Mouse (Mus musculus) cerebellum, adult (tissue): Measurements from ENCODE around the gene Lingo3.

Experiments
- ATAC-seq: cut with Nextera tagmentation; 2 replicates; pipeline ENCODE4 v1.9.2; 2017; ENCODE audit warnings: mild to moderate bottlenecking, moderate library complexity, mixed read lengths; ENCODE audit not compliant: insufficient number of reproducible peaks, low FRiP score, low TSS enrichment

Lingo3 gene

DNA sequence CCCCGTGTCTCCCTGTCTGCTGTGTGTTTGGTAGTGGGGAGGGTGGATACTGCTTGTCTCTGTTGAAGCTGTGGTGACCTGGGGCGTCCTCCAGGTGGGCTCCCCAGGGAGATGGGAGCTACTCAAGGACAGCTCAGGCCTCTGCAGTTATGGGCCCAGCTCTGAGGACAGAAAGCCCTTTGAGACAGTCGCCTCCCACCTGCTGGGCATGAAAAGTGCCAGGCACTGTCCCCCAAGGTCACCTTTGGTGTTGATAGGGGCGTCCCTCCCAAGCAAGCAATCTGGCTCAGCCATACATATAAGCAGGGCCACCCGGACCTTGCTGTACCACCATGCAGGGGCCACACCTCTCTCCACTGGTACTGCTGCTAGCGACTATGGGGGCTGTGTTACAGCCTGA, 38.9 kb downstream of the Lingo3 start, which contains the start of gene Amh:
Gene Amh, plus strand, starts transcription at position 328 of the 400 bp plus-strand sequence.
- no peak for ATAC-seq

DNA sequence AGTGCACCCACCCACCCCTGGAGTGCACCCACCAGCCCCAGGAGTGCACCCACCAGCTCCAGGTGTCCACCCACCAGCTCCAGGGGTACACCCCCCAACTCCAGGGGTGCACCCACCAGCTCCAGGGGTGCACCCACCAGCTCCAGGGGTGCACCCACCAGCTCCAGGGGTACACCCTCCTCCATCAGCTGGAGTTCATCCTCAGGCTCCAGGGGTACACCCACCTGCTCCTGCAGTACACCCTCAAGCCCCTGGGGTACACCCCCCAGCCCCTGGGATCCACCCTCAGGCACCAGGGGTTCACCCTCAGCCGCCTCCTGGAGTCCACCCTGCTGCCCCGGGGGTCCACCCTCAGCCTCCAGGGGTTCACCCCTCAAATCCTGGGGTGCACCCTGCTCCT, 39.5 kb downstream of the Lingo3 start:
- no peak for ATAC-seq

DNA sequence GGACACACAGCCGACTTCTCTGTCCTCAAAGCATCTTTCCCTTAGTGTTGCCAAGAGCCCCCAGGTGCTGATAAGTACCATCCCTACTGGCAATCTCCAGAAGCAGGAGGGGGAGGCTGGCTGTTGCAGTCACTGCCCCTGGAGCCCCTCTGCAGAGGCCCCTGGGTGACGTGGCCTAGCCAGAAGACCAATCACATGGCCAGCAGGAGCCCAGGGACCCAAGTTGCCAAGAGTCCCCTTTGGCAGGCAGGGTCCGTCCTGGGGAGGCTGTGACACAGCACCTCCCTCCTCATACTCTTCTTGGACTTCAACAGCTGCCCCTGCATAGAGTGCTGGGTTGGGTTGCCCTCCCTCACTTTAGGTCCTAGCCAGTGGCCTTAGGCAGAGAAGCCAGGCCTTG, 40.8 kb downstream of the Lingo3 start:
- no peak for ATAC-seq

DNA sequence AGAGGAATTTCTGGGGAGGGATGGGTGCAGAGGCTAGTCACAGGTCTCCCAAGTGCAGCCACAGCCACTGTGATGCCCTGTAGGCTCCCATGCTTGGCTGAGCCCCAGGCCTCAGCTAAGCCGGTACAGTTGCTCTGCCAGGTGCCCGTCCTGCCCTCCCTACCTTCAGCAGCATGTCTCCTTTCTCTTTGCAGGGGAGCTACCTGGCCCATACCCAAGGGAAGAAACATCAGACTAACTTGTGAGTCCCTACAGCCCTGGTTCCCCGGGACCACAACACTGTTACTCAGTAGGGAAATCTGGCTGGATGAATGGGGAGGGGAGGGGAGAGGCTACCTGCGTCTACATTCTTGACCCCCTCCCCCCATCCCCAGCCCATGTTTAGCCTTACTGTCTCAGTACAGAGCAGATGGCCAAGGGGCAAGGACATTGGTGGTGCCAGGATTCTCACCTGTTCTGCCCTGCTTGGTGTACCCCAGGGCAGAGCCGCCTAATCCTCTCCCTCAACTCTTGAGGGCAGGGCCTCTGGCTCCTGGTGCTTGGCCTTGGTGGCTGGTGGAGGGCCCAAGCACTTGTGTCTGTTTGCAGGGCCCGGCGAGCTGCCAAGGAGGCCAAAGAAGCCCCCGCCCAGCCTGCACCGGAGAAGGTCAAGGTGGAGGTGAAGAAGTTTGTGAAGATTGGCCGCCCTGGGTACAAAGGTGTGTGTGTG, 41.5 kb downstream of the Lingo3 start:
- ATAC-seq = no peak

DNA sequence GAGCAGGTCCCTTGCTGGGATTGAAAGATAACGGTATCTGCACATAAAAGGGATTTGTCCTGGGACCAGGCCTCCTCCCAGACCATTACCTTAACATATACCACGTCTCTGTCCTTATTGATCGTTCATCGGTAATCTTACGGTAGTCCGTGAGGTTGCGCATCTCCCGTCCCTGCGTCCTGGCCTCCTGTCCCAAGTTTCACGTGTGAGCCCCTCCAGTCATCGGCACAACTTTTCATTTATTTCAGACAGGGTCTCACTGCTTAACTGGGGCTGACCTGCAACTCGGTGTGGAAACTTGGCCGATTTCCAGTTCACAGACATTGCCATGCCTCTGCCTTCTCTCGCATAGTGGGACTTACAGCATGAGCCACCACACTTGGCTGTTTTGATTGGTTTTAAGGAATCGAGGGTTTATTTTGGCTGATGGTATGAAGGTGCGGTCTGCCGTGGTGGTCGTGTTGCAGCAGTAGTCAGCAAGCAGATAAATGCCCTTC, 44.7 kb downstream of the Lingo3 start:
- ATAC-seq = no peak

DNA sequence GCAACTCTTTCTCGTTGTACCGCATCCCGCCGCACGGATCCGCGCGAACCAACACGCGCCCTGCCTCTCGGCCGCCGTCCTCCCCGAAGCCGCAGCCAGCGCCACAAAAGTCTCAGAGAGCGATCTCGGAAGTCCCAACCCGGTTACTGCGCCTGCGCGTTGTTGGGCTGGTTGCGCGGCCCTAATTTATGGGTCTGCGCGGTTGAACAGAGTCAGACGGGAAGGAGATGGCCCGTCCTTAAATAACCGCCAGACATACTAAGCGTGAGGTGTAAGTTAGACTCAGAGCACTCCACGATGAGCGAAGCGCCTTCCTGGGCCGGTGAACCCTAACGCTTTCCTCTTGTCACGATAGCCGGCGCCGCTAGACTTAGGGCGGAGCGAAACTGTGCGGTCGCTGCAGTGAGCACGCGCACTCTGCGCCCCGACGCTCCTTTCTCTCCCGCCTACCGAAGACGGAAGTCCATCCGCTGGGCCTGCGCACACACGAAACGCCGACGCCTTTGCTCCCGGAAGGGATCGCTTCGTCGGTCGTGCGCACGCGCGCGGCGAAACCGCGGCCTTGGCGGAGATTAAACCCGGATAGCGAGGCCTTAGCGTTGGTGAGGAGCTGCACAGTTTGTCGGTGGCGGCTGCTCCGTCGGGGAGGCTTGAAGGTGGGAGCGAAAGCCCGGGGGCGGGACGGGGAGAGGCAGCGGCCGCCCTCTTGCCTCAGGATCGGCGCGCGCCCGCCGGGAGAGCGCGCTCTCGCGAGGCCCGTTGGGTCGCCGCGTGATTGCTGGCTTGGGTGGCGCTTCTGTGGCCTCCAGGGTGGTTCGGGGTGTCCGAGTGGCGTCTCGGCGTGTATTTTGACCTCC, 45.5 kb downstream of the Lingo3 start, which contains the start of the genes Sf3a2 and Plekhj1:
Gene Sf3a2, plus strand, starts transcription at position 49 of the 857 bp plus-strand sequence.
Gene Plekhj1, minus strand, starts transcription at position 477 of the 857 bp plus-strand sequence.
- ATAC-seq = peak; percentile 72

DNA sequence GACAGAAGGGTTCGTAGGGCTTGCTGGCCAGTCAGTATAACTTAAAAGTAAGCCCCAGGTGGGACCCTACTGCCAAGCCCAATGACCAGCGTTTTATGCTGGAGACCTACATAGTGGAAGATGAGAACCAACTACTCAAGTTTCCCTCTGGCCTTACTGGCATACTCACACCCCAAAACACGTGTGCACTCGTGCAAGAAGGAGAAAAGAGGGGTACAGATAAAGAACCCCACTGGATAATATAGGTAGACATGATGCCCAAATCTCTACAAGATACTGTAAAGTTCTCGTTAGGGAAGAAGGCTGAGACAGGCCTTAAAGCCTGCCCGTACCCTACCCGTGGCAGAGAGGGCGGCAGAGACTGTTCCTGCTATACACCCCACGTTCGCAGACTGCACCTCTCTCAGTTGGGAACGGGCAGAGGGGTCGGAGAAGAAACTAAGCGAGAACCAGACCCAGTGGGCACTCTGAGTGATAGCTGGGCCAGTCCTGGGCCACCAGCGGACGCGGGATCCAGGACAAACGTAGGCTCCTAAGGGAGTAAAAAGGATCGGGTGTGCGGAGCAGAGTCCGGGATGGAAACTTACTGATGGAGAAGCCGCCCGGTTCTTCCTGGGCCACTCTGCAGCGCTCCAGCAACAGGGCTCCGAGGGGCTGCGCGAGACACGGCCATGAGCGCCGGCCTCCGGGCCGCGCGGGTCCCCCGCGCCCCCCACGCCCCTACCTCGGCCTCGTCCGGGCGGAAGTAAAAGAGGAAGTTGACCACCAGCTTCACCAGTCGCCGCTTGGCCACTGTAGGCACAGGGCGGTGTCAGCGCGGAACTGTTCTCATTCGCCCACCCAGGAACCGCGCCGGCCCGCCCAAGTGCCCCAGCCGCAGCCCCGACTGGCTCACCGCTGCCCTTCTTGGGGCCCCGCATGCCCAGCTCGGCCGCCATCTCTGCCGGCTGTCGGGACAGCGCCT, 46.4 kb downstream of the Lingo3 start:
- ATAC-seq = peak; percentile 28; the same call in 1 of the 2 replicates

DNA sequence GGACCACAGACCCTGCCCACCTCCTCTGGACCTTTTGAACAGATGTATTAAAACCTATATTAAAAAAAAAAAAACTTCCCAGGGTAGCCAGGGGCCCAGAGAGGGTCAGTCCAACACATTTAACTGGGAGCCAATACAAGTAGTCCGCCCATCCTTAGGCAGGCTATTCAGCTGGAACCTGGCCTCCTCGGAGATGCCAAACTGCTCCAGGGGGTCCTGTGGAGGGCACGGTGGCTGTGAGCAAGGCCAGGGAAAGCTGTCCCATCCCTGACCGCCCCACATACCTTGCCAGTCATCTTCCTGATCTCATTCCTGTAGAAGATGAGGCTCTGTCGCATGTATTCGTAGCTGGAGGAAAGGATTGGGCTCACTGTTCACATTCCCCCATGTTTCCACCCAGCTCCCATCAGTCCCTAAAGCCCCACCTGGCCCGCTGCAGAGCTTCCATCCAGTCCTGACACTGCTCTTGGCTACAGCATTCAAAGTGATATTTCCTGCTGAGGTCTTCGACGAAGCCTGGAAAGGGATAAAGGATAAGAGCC, 47.5 kb downstream of the Lingo3 start:
- no peak for ATAC-seq

DNA sequence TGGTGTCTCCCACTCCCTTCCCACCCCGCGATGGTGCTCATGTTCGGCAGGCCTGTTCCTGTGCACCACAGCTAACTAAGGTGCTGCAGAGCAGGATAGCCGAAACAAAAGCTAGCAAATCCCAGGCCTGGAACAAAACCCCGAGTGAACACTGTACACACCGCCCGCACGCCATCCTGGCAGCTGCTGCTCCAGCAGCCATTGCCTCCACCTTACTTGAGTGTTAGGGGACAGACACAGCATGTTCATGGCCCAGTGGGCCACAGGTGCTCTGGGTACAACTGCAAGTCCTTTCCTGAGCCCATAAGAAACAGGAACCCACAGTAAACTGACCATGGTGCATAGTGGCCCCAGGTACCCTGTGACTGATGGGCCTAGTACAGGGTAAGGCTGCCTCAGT, 49.1 kb downstream of the Lingo3 start:
- ATAC-seq = no peak

DNA sequence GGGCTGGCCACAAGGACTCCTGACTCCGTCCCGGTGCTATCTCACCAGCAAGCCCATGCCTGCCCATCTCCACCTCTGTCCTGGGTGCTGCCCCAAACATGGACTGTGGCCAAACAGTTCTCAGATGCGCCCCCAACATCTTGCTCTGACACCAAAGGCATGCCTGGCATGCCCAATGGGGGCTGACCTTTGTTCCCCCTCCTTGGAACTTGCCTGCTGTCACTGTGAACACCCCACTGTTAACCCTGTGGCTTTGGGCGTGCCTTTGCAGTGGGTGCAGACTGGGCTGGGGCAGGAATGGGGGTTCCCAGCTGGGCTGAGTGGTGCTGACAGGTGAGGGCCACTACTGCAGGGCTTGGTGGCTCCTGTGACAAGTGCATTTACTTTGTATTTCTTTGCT, 50.0 kb downstream of the Lingo3 start:
- no peak for ATAC-seq

DNA sequence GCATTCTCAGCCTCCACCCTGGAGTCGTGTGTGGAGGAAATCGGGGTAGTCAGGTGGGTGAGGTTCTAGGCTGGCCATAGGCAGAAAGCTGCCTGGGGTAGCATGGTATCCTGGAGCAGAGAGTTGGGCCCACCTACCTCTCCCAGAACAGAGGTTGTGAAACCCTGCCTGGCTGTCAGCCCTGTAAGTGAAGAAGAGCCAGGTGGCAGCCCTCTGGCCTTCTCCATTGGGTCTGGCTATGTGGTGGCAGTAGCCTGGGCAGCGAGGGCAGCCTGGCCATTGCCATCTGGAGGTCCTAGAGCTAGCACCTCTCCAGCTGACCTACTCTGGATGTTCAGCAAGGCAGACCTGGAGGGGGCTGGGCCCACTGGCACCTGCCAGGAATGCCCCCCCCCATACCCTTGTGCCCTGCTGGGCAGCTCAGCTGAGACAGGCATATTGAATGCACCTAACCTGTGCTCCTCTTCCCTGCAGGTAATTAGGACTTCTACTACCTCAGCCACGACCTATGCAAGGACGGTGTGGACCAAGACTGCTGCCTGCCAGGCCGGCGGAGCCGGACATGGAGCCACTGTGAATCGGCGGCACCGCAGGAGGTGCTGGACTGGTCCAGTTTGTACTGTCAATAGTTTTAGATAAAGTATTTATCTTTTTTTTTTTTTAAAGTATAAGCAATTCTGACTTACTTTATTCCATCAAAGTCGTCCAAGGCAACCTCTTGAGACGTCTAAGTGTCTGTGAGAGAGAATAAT, 50.6 kb downstream of the Lingo3 start:
- ATAC-seq = peak; percentile 16; the same call in 1 of the 2 replicates

DNA sequence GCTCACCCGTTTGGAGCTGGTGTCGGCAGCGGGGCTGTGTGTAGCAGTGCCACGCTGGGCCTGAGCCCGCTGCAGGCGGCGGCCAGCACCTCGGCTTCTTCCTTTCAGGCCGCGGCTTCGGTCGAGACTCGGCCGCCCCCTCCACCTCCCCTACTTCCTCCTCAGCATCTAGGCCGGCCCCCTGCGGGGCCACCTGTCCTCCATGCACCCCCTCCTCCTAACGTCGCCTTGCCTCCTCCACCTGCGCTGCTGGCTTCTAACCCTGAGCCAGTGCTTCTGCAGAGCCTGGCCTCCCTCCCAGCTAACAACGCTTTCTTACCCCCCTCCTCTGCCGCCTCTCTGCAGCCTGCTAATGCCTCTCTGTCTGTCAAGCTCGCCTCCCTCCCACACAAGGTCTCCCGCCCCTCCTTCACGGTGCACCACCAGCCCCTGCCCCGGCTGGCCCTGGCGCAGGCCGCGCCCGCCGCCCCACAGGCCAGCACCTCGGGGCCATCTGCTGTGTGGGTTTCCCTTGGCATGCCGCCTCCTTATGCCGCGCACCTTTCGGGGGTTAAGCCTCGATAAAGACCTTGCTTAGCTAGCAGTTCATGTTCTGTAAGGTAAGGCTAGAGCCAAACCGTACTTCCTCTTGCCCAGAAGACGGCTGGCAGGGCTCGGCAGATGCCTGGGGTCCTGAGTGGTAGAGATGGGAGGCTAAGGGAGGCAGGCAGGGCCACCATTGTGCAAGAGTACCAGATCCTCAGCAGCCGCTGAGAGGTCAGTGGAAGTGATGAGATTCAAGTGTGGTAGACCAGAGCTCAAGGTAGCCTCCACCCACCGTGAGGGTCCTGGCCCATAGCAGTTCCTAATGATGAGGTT, 51.4 kb downstream of the Lingo3 start:
- peak; percentile 68; the same call in 1 of the 2 replicates for ATAC-seq

DNA sequence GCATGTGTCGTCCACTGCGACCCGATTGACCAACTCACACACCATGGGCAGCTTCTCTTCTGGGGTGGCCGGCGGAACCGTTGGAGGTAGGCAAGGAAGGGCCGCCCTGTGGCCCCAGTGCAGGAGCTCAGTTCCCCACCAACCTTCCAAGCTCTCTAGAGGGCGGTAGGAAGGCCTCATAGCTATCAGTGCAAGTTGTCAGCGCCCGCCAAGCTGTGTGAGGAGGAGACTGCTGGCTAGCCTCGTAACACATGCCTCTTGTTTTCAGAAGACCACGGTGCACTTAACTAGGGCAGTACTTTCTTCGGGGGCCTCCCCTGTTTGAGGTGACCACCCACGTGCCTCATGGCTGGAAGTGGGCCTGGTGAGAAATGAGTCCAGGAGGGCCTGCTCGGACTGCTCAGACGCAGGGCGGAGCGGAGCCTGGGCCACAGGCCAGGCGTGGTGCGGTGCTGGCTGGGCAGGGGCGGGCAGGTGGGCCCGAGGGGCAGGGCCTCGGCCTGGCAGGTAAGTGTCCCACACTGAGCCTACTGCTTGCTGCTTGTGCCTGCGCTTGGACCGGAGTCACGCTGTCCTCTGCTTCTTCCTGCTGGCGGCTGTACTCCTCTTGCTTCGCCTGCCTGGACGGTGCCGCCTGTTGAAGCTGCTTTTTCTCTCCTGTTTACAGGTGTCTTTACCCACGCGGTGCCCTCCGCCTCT, 52.2 kb downstream of the Lingo3 start:
- no peak; the same call in 1 of the 2 replicates for ATAC-seq

DNA sequence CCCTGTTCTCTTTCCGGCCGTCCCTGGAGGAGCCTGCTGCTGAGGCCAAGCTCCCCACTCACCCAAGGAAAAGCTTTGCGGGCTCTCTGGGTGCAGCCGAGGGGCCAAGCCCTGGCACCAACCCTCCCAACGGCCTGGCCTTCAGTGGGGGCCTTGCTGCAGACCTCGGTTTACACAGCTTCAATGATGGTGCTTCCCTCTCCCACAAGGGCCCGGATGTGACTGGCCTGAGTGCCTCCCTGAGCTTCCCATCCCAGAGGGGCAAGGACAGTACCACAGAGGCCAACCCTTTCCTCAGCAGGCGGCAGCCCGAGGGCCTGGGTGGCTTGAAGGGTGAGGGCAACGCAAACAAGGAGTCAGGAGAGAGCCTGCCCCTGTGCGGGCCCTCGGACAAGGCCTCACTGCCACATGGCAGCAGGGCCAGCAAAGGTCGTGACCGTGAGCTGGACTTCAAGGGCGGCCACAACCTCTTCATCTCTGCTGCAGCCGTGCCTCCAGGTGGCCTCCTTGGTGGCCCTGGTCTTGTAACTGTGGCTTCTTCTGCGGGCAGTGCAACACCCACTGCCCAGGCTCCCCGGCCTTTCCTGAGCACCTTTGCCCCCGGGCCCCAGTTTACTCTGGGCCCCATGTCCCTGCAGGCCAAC, 53.0 kb downstream of the Lingo3 start:
- ATAC-seq = no peak

DNA sequence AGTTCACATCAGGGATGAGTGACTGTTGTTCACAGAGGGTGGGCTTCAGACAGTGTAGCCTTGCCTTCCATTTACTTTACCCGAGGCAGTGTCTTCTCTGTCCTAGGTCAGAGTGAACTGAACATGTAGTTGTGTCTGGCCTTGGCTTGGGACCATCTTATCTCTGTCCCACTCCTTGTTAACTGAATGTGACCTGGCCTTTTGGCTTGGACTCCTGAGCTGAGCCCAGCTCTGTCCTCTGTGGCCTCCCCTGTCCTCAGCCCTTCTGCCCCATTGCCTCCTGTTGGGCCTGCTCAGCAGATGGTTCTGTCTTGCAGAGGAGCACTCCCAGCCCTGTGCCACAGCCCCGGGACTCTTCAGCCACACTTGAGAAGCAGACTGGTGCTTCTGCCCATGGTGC, 56.3 kb downstream of the Lingo3 start:
- ATAC-seq = no peak

DNA sequence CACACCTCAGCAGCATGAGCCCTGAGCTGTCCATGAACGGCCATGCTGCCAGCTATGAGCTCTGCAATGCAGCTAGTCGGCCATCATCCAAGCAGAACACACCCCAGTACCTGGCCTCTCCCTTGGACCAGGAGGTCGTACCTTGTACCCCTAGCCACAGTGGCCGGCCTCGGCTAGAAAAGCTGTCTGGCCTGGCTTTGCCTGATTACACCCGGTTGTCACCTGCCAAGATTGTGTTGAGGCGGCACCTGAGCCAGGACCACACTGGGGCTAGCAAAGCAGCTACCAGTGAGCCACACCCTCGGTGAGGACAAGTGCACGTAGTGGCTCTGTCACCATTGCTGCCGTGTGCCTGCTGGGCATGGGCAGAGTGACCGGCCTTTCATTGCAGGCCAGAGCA, 57.9 kb downstream of the Lingo3 start:
- ATAC-seq = no peak

DNA sequence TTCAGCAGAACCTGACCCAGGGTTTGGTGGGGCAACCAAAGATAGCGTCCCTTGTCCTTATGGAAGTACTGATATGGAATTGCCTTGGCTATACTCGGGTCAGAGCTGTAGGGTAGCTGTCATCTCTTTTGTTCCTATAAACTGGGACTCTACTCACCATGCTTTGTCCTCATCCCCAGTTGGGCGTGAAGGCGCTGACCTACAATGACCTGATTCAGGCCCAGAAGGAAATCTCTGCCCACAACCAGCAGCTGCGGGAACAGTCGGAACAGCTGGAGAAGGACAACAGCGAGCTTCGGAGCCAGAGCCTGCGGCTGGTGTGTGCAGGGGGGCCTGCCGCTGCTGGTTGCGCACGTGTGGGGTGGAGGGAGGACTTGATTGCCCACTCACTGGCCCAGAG, 59.0 kb downstream of the Lingo3 start:
- no peak for ATAC-seq
